Mouse (Mus musculus) megakaryocyte-erythroid progenitor cell, adult 5 weeks (primary cell): ENCODE measurements around the gene Gm21958. TPM values are rescaled to one million over a fixed set of nuclear protein-coding genes. Genes with fewer than 3 reads are reported as not detected.

Experiments used
- polyA plus RNA-seq: library from polyadenylated mRNA; stranded (reverse); fragments of >175 nt; gene quantifications from 2 replicates; pipeline ENCODE4 v1.2.3, GENCODE M21; 2012

Gm21958 gene
- not detected in 2 replicates for polyA plus RNA-seq

GRCm38 (mm10) chr3:54714253-54714652 is at the start of gene Gm21958:
Gene Gm21958 (minus strand): TSS chr3:54714353.

GRCm38 (mm10) chr3:54755145-54756041 is 41.2 kb upstream of the Gm21958 start, which contains the start of gene Smad9:
Gene Smad9 (plus strand): TSS chr3:54755582.

GRCm38 (mm10) chr3:54735247-54736046 is 21.3 kb upstream of the Gm21958 start, which contains the start of the genes Exosc8 and Alg5:
Gene Exosc8 (minus strand): TSS chr3:54735393.
Gene Alg5 (plus strand): TSS chr3:54735539.

GRCm38 (mm10) chr3:54692202-54693055 is 21.7 kb downstream of the Gm21958 start, which contains the start of gene Supt20:
Gene Supt20 (plus strand): TSS chr3:54692807.

Other genes with a start within 250 kb of the Gm21958 start
- 6.5 and 7.8 TPM in 2 replicates for gene Supt20, start 21.5 kb downstream of the Gm21958 start, polyA plus RNA-seq
- 47.2 and 61.3 TPM in 2 replicates for gene Exosc8, start 21.0 kb upstream of the Gm21958 start, polyA plus RNA-seq
- 2.8 and 3.3 TPM in 2 replicates for gene Alg5, start 21.2 kb upstream of the Gm21958 start, polyA plus RNA-seq
- not detected in 2 replicates for gene Smad9, start 41.2 kb upstream of the Gm21958 start, polyA plus RNA-seq
- gene Rfxap, start 93.4 kb upstream of the Gm21958 start, polyA plus RNA-seq: 110 and 135 TPM in 2 replicates
- gene Sertm1, start 201.5 kb upstream of the Gm21958 start, polyA plus RNA-seq: not detected in 2 replicates